Mouse (Mus musculus) heart, postnatal 36 days (tissue): ENCODE results near the gene Terb1. TPM values are rescaled to one million over a fixed set of nuclear protein-coding genes. Genes with fewer than 3 reads are reported as not detected.

Experiments
- DNase-seq, 2 experiments: peaks; one replicate each; pipeline ENCODE4 v3.0.0; 2021 to 2022
- intact Hi-C: fragments of 180-260 bp; cut with DNase I; formaldehyde crosslinking; loops from one replicate; pipeline ENCODE4 v1.15.1; 2025
- total RNA-seq, 2 experiments: library from RNA; stranded (reverse); gene quantifications; 2 replicates each; pipeline ENCODE4 v1.2.3; 2021

Gene Terb1
- total RNA-seq, 2 experiments from 2014 or later, result not detected

- intact Hi-C loops, result no loop called here
Observed at GRCm38 (mm10) chr8:104414204-104414603, 95.5 kb downstream of the Terb1 start.

DNA sequence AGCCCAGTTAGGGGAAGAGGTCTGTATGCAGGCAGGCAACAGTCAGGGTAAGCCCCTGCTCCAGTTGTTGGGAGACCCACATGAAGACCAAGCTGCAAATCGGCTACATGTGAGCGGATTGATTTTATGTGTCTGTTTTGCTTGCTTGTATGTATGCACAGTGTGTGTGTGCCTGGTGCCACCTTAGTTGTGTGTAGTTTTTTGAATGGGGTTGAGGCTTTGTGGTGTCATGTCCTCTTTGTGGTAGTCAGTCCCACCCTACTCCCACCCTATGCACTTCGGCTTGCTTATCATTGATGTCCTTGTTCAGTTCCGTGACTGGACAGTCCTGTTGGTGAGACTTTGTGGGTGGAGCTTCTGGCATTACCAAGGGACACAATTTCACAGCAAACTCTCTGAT lies 95.9 kb downstream of the Terb1 start:
- no peak for DNase-seq
- intact Hi-C loops, result no loop called here

More at GRCm38 (mm10) chr8:104414204-104414603, 95.5 kb downstream of the Terb1 start:
- DNase-seq, result no peak

DNA sequence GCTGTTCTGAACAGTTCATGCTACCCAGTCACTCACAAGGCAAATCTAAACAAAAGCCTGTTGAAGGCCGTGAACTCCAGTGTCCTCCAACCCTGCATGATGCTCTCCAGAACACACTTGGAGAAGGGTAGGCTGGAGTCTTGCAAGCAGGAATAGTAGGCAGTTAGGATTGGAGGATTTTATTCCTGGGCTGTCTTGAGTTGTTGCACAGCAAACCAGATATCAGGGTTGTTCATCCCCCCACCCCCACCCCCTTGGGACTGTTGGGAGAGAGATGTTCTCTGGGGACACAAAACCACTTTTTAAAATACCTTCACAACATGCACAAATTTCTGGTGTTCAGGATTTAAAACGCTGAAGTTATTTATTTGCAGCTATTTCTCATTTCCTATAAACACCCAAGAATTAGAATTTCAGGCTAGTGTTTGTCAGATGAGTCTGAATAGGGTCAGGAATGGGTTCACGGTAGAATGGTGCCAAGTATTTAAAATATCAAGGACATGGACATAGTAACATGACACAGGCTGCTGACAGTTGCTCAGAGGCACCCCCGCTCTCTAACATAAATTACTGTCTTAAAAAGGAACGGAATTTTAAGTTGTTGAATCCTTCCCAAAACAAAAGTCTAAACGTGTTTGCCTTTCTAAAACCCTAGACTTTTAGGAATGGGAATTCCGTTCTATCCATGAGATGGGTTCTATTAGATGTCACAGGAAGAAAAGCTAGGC lies 96.7 kb downstream of the Terb1 start:
- intact Hi-C loops, result no loop called here
- DNase-seq, result no peak

- intact Hi-C loops, result no loop called here
Observed at GRCm38 (mm10) chr8:104411972-104412371, 97.7 kb downstream of the Terb1 start.

GRCm38 (mm10) chr8:104411468-104411867 lies 98.2 kb downstream of the Terb1 start:
- DNase-seq, result no peak
- intact Hi-C loops, result no loop called here

More at GRCm38 (mm10) chr8:104411972-104412371, 97.7 kb downstream of the Terb1 start:
- DNase-seq, result no peak

- intact Hi-C loops, result no loop called here
- no peak for DNase-seq
Observed at GRCm38 (mm10) chr8:104410628-104411273, 99.0 kb downstream of the Terb1 start.

DNA sequence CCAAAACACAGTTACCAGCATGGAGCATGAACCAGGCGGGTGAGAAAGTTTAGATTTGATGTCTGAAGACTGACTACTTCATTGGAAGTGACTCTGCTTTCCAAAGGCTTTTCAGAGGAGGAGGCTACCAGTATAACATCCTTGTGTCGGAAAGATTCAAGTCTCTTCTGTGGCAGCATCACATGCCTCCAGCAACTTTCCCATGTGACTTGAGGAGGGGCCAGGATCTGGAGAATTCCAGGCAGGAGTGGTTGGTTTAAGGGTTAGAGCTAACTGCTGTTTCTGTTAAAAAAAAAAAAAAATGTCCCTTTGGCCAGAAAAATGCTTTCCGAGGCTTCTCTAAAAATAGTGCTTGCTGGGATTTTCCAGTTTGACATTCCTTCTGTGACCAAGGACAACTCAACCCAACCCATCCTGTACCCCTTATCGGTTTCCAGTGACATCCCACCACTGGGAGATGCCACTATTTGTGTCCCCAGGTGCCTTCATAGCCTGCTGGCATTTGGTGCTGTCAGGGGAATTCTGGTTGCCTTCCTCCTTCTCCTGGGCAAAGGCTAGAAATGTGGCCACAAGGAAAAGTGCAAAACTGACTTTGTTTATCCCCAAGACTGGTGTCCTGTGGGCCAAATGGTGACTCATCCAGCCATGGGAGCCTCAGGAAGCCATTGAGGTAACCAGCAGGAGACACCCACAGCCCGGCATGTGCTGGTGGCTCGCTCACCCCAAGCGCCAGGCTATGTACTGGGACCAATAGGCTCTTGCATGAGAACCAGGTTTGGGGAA lies 101.2 kb downstream of the Terb1 start:
- intact Hi-C loops, result loop anchor here (5.0 kb wide), 1 partner anchor 34 kb away; the partner anchor contains the start of gene Dync1li2
- DNase-seq, result no peak

GRCm38 (mm10) chr8:104406340-104407128 lies 103.2 kb downstream of the Terb1 start:
- DNase-seq, result no peak
- intact Hi-C loops, result loop anchor here (5.0 kb wide), 1 partner anchor 36 kb away; the partner anchor contains the start of gene Dync1li2

DNA sequence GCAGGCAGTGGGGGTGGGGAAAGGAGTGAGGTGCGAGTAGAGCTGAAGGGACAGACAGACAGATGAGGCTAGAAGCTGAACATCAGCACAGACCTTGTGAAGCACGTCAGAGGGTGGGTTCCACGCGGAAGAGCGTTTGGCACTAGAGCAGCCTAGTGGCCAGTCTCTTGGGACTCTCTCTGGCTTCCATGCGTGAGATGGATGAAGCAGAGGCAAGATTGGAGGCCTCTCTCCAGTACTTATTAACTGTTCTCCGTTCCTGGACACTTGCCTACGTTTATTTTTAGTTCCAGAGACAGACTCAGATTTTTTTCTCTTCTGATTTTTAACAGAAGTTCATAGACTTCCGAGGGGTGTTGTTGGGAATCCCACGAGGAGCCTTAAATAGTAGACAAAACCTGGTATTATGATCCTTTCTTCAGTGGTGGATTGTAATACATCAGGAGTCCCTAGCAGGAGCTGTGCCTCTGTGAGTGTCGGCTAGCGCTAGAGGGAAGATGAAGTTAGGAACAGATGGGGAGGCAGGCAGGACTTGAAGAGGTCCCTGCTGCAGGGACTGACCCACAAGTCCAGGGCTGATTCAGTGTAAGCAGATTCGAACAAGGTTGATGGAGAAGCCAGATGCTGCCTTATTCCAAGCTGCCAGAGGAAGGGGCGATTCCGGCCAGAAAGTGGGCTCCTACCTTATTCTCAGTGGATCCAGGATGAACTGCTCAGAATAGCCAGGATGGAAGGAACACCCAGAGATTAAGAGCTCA lies 104.1 kb downstream of the Terb1 start:
- DNase-seq, result peak in 1 of 2 experiments; percentile 25
- intact Hi-C loops, result loop anchor here (5.0 kb wide), 1 partner anchor 37 kb away; the partner anchor contains the start of gene Dync1li2

GRCm38 (mm10) chr8:104403596-104403995 lies 106.1 kb downstream of the Terb1 start:
- DNase-seq, result no peak
- intact Hi-C loops, result loop anchor here (2.0 kb wide), 1 partner anchor 59 kb away; no protein-coding TSS in a partner anchor

Other genes starting within 250 kb of the Terb1 start
- gene Cmtm2a, start 216.7 kb downstream of the Terb1 start, total RNA-seq, result not detected
- not detected for gene Gm45711, start 199.8 kb downstream of the Terb1 start, total RNA-seq
- not detected for gene Cmtm1, start 199.8 kb downstream of the Terb1 start, total RNA-seq
- gene Gm11020, start 188.3 kb downstream of the Terb1 start, total RNA-seq, result not detected
- gene Cmtm2b, start 187.7 kb downstream of the Terb1 start, total RNA-seq, result not detected
- 10 to 100 TPM; 14.4 to 15.7 TPM for gene Cmtm3, start 170.5 kb downstream of the Terb1 start, total RNA-seq
- gene Cmtm4, start 114.1 kb downstream of the Terb1 start, total RNA-seq, result 10 to 100 TPM; 11.0 to 12.0 TPM
- gene Dync1li2, start 66.9 kb downstream of the Terb1 start, total RNA-seq, result 100 to 1,000 TPM; 104 to 112 TPM
- 10 to 100 TPM; 27.2 to 31.8 TPM for gene Nae1, start 24.7 kb upstream of the Terb1 start, total RNA-seq
- gene Car7, start 24.8 kb upstream of the Terb1 start, total RNA-seq, result 1 to 10 TPM; 2.5 to 2.8 TPM
- 10 to 100 TPM; 28.1 to 29.8 TPM for gene Pdp2, start 81.5 kb upstream of the Terb1 start, total RNA-seq
- gene Cdh16, start 114.5 kb upstream of the Terb1 start, total RNA-seq, result 1 to 10 TPM; 3.1 TPM
- 100 to 1,000 TPM; 355 to 387 TPM for gene Rrad, start 121.4 kb upstream of the Terb1 start, total RNA-seq
- 10 to 100 TPM; 61.2 to 67.6 TPM for gene Ciao2b, start 132.1 kb upstream of the Terb1 start, total RNA-seq
- not detected for gene Ces2a, start 224.1 kb upstream of the Terb1 start, total RNA-seq